Mouse (Mus musculus) forebrain, embryonic 11.5 days (tissue): ENCODE measurements around the gene Col18a1. TPM values are rescaled to one million over a fixed set of nuclear protein-coding genes. Genes with fewer than 3 reads are reported as not detected.
A peak's percentile ranks its signal among the peaks of the same experiment; 100 is the strongest.

Source experiments
- ATAC-seq: fragments of 200-750 bp; cut with Nextera tagmentation; replicated peaks from 2 replicates; pipeline ENCODE4 v1.8.0; 2017; ENCODE audit warnings: moderate TSS enrichment; ENCODE audit not compliant: low FRiP score
- DNase-seq: peaks from one replicate; pipeline ENCODE4 v3.0.0-alpha.2; 2017; ENCODE audit warnings: low spot score
- H3K27ac ChIP-seq: fragments of 300-500 bp; sonication (generic); 2 replicates; pipeline ENCODE4 v1.5.1; 2014; ENCODE audit warnings: low read depth, low read length
- H3K27me3 ChIP-seq: fragments of 300-500 bp; sonication (generic); 2 replicates; pipeline ENCODE4 v1.6.1; 2014; ENCODE audit warnings: mild to moderate bottlenecking, low read length, mixed read lengths; ENCODE audit not compliant: control insufficient read depth, insufficient read depth
- H3K36me3 ChIP-seq: fragments of 300-500 bp; sonication (generic); 2 replicates; pipeline ENCODE4 v1.6.1; 2014; ENCODE audit warnings: mild to moderate bottlenecking, low read length, moderate library complexity, mixed read lengths; ENCODE audit not compliant: control insufficient read depth, insufficient read depth
- H3K4me1 ChIP-seq: fragments of 300-500 bp; sonication (generic); replicated peaks from 2 replicates; pipeline ENCODE4 v1.6.1; 2014; ENCODE audit warnings: low read length, mixed read lengths; ENCODE audit not compliant: control insufficient read depth, insufficient read depth
- H3K4me2 ChIP-seq: fragments of 300-500 bp; sonication (generic); 2 replicates; pipeline ENCODE4 v1.6.1; 2014; ENCODE audit warnings: low read depth, mild to moderate bottlenecking, low read length, moderate library complexity, mixed read lengths; ENCODE audit not compliant: severe bottlenecking
- H3K4me3 ChIP-seq: fragments of 300-500 bp; sonication (generic); 2 replicates; pipeline ENCODE4 v1.5.1; 2014; ENCODE audit warnings: low read depth, low read length
- H3K9ac ChIP-seq: fragments of 300-500 bp; sonication (generic); 2 replicates; pipeline ENCODE4 v1.6.1; 2014; ENCODE audit warnings: low read length
- H3K9me3 ChIP-seq: fragments of 300-500 bp; sonication (generic); 2 replicates; pipeline ENCODE4 v1.6.1; 2016; ENCODE audit warnings: low read length, mixed read lengths; ENCODE audit not compliant: control insufficient read depth
- WGBS: fragments of 180-500 bp; shearing (Covaris S2); extraction: QIAGEN DNeasy Blood & Tissue Kit; methylation state at CpG from one replicate; pipeline ENCODE4 v1.1.7; 2014; 5-methylcytosine and 5-hydroxymethylcytosine counted together
- polyA plus RNA-seq: library from polyadenylated mRNA; unstranded; fragments of >200 nt; fragmentation: Nextera tagmentation; extraction: Ambion mirVana; gene quantifications from 2 replicates; pipeline ENCODE4 v1.2.1, GENCODE M21; 2014

Col18a1 gene
- polyA plus RNA-seq, 1 experiment from 2014 or later, result 86.7 TPM

DNA sequence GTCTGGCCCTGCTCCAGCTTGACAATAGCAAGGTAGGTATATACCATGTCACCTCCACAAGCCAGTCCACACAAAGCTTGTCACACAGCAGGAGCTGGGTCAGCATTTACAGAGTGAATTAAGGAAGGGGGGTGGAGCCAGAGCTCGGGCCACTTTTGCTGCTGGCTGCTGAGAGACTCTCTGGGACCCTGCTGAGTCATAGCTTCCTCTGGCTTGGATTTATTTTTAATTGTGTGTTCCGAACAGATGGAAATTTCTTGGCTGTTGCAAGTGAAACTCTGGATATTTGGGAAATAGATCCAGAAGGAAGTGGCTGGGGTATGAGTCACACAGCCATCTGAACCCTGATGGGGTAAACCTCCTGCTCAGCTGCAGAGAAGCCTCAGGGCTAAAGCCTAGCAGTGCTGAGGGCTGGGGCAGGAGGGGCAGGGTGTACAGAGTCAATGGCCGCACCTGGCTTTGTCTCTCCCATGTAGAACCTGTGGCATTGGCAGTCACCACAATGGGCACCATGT lies 40.3 kb upstream of the Col18a1 start:
- Histone ChIP-seq H3K9ac (no peak overlapping the region), H3K27ac (no peak overlapping the region), H3K4me2 (no peak overlapping the region), H3K4me1 (no peaks in the 10 kb centered on the region), H3K27me3 (no peaks in the 10 kb centered on the region), H3K9me3 (no peaks in the 10 kb centered on the region), H3K4me3 (no peak overlapping the region), H3K36me3 (no peaks in the 10 kb centered on the region)
- DNase-seq (no peak), ATAC-seq (no peak)
- 46% methylated on average over 3 of the region's 3 CpGs for WGBS

DNA sequence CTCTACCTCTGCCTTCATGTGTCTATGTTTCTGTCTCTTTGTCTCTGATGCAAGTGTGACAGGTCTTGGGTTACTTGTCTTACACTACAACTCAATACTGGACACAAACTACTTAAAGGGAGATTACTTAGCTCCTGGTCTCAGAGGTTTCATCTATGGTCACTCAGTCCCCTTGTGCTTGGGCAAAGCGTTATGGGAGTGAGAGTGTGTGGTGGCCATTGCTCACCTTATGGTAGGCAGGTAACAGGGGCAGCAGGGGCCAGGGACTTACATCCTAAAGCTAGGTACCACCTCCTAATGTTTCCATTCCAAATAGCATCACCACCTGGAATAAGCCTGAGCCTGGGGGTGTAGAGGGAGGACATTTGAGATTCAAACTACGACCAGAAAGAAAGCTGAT lies 39.8 kb upstream of the Col18a1 start:
- Histone ChIP-seq H3K27me3 (no peaks in the 10 kb centered on the region), H3K9me3 (no peaks in the 10 kb centered on the region), H3K4me3 (no peak overlapping the region), H3K4me2 (no peak overlapping the region), H3K27ac (no peak overlapping the region), H3K4me1 (no peaks in the 10 kb centered on the region), H3K36me3 (no peaks in the 10 kb centered on the region), H3K9ac (no peak overlapping the region)
- ATAC-seq (no peak), DNase-seq (no peak)
- 67% methylated on average over 2 of the region's 2 CpGs for WGBS

DNA sequence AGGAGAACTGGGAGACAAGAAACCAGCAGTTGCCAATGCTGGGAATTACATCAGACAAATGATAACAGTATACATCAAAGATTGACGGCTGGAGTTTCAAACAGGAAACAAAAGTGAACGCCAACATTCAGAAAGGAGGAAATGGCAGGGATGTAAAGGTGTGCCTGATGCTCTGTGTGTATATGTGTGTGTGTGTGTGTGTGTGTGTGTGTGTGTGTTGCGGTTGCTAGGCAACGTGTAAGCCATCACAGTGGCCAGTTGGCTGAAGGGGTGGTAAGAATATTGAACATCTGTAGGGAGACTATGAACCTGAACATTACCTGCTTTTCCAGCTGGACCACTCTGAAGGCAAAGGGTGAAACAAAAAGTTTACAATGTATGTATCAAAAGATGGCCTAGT lies 37.6 kb upstream of the Col18a1 start:
- Histone ChIP-seq H3K4me3 (no peak overlapping the region), H3K27ac (no peak overlapping the region), H3K9me3 (no peaks in the 10 kb centered on the region), H3K4me2 (no peak overlapping the region), H3K9ac (no peak overlapping the region), H3K27me3 (no peaks in the 10 kb centered on the region), H3K4me1 (no peaks in the 10 kb centered on the region), H3K36me3 (no peaks in the 10 kb centered on the region)
- 92% methylated on average over 4 of the region's 4 CpGs for WGBS
- no peak for DNase-seq
- no peak for ATAC-seq

DNA sequence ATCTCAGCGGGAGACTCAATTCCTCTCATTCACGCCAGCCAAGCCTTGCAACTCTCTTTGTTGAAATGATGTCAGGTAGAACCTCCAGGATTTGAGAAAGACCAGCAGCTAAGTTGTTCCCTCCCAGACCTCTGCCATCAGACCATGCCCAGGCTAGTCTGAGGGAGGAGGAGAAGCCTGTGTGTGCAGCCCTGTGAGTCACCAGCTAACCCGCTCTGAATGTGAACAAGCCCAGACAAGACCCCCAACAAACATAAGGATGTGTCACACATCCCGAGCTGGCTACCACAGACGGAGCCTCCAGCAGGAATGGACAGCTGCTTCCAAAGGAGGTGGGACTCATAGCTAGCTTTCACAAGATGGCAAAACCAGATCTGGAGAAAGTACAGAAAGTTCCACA lies 35.6 kb upstream of the Col18a1 start:
- DNase-seq (no peak), ATAC-seq (no peak)
- 0 out of 2 replicates have a peak, but pooled peaks cover 2% of the 10 kb centered on the region for H3K4me1 ChIP-seq
- H3K9ac ChIP-seq, result no peak overlapping the region
- no peak overlapping the region for H3K4me3 ChIP-seq
- 59% methylated on average over 5 of the region's 5 CpGs for WGBS
- H3K36me3 ChIP-seq, result no peaks in the 10 kb centered on the region
- no peak overlapping the region for H3K4me2 ChIP-seq
- no peaks in the 10 kb centered on the region for H3K9me3 ChIP-seq
- H3K27me3 ChIP-seq, result no peaks in the 10 kb centered on the region
- no peak overlapping the region for H3K27ac ChIP-seq

DNA sequence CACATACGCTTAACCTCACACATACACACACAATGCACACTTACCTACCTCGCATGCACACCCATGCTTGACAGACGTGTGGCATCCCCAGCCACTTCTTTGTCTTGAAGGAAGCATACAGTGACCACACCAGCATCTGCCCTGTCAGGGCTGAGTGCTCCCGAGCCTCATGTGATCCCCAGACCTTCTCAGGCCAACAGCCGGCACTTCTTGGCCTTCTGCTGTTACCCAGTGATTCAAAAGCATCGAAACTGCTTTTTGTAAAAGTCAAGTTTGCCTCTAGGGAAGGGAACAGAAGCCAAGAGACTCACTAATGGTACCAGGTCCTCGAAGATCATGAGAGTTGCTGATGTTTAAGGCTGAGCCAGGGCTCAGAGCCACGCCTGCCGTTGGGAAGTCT lies 33.9 kb upstream of the Col18a1 start:
- Histone ChIP-seq H3K4me2 (no peak overlapping the region), H3K4me1 (0 out of 2 replicates have a peak, but pooled peaks cover 2% of the 10 kb centered on the region), H3K27ac (no peak overlapping the region), H3K9me3 (no peaks in the 10 kb centered on the region), H3K4me3 (no peak overlapping the region), H3K27me3 (no peaks in the 10 kb centered on the region), H3K9ac (no peak overlapping the region), H3K36me3 (no peaks in the 10 kb centered on the region)
- DNase-seq, result no peak
- no peak for ATAC-seq
- WGBS, result 87% methylated on average over 9 of the region's 9 CpGs

DNA sequence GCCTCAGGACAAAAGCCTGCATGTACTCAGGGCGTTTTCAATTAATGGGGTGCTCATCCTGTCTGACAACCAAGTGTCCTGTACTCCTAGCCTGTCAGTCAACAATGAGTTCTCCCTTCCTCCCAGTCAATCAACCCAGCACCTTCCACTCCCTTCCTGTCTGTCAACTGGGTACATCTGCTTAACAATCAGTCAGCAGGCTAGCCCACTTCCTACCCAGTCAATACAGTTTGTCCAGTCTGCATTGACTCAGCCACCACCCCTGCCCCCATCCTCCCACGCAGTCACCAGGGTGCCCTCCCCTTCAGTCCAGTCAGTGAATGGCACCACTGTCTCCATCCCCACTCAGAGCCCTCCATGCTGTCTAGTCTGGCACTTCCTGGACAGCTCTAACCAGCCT lies 32.9 kb upstream of the Col18a1 start:
- no peaks in the 10 kb centered on the region for H3K9me3 ChIP-seq
- H3K4me2 ChIP-seq, result no peak overlapping the region
- no peak overlapping the region for H3K27ac ChIP-seq
- H3K4me3 ChIP-seq, result no peak overlapping the region
- no peak for DNase-seq
- 80% methylated on average over 2 of the region's 2 CpGs for WGBS
- no peak overlapping the region for H3K9ac ChIP-seq
- H3K27me3 ChIP-seq, result no peaks in the 10 kb centered on the region
- H3K4me1 ChIP-seq, result 0 out of 2 replicates have a peak, but pooled peaks cover 2% of the 10 kb centered on the region
- ATAC-seq, result no peak
- H3K36me3 ChIP-seq, result no peaks in the 10 kb centered on the region

DNA sequence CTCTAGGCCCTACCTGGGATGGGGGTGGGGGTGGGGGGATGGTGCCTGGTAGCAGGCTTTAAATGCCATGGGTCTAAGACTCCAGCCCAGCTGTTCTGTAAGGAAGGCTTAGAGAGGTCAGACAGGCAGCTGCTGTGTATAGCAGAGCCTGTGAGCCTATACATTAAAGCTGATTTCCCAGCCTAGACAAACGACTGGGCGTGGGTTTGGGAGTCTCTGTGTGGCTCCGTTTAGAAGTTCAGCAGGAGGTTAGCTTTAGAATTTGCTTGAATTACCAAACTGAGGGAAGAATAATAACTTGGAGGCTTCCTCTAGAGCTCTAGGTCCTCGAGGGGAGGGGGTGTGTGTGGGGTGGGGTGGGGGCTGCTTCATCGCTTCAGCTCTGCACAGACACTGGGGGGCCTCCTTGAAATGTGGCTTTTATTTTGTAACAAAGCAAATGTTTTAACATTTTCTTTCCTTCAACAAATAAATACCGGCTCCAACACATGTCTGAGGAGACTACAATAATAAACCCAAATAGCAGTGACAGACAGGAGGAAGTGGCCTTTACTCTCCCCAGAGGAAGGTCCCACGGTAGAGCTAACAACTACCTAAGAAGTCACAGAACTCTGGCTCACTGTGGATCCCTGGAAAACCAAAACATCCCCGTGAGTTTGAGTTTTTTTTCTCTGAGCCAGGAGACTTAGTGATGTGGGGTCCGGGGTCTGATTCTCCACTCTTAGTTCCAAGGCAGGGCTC lies 31.3 kb upstream of the Col18a1 start:
- Histone ChIP-seq H3K4me2 (no peak overlapping the region), H3K9me3 (no peaks in the 10 kb centered on the region), H3K9ac (no peak overlapping the region), H3K27ac (no peak overlapping the region), H3K27me3 (no peaks in the 10 kb centered on the region), H3K36me3 (no peaks in the 10 kb centered on the region), H3K4me3 (no peak overlapping the region), H3K4me1 (0 out of 2 replicates have a peak, but pooled peaks cover 2% of the 10 kb centered on the region)
- peak; percentile 64; the same call in 1 of the 2 replicates for ATAC-seq
- no peak for DNase-seq
- 20% methylated on average over 9 of the region's 9 CpGs for WGBS

DNA sequence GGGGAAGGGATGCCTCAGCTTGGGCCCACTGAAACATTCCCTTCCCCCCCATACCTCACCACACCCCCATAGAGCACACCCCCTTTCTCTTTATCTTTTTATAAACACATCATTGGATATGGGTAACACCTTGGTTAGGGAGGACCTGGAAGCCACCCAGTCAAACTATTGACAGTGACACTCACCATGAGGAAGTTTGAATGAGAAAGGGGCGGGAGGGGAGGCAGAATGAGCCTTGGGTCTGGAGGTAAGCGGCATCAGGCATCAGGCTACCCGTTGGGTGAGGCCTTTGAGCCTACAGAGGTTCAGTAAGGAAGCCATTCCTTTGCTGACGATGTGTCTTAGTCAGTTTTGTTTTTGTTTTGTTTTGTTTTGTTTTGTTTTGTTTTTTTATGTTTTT lies 30.3 kb upstream of the Col18a1 start:
- H3K4me2 ChIP-seq, result no peak overlapping the region
- no peak overlapping the region for H3K27ac ChIP-seq
- H3K9ac ChIP-seq, result no peak overlapping the region
- no peaks in the 10 kb centered on the region for H3K27me3 ChIP-seq
- H3K4me1 ChIP-seq, result peaks cover 3% of the 10 kb centered on the region
- 85% methylated on average over 4 of the region's 4 CpGs for WGBS
- no peak for ATAC-seq
- DNase-seq, result no peak
- no peaks in the 10 kb centered on the region for H3K36me3 ChIP-seq
- H3K4me3 ChIP-seq, result no peak overlapping the region
- no peaks in the 10 kb centered on the region for H3K9me3 ChIP-seq

DNA sequence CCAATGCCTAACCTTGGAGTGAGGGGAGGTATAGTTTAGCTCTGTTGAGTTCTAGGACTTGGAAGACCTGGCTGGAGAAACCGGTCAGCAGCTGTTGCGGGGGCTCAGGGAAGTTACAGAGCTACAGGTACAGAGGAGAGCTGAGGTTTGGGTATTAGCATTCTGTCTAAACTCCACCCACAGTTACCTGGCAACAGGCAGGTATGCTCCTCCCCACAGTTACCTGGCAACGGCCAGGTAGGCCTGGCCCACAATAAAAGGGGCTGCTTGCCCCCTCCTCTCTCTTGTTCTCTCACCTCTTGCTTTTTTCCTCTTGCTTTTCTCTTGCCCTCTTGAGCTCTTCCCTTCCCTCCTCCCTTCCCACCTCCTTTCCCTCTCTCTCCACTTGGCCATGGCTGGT lies 29.8 kb upstream of the Col18a1 start:
- 94% methylated on average over 3 of the region's 3 CpGs for WGBS
- Histone ChIP-seq H3K4me1 (peaks cover 9% of the 10 kb centered on the region), H3K27ac (no peak overlapping the region)

More for the DNA sequence above, 29.8 kb upstream of the Col18a1 start:
- DNase-seq, result no peak
- no peak overlapping the region for H3K4me3 ChIP-seq
- H3K9me3 ChIP-seq, result no peaks in the 10 kb centered on the region
- H3K36me3 ChIP-seq, result no peaks in the 10 kb centered on the region
- no peaks in the 10 kb centered on the region for H3K27me3 ChIP-seq
- H3K4me2 ChIP-seq, result no peak overlapping the region
- H3K9ac ChIP-seq, result no peak overlapping the region
- ATAC-seq, result no peak
